Mouse (Mus musculus) bone marrow macrophage, adult 2 months (primary cell): ENCODE results near the gene Fxr2.

Source experiments
- CTCF ChIP-seq: IDR thresholded peaks from 2 replicates; pipeline ENCODE4 v1.5.1; 2012; ENCODE audit warnings: low read depth, mild to moderate bottlenecking, low read length, moderate library complexity
- POLR2A ChIP-seq: IDR thresholded peaks from 2 replicates; pipeline ENCODE4 v1.6.1; 2012; ENCODE audit warnings: mild to moderate bottlenecking, low read depth, low read length, borderline replicate concordance

DNA sequence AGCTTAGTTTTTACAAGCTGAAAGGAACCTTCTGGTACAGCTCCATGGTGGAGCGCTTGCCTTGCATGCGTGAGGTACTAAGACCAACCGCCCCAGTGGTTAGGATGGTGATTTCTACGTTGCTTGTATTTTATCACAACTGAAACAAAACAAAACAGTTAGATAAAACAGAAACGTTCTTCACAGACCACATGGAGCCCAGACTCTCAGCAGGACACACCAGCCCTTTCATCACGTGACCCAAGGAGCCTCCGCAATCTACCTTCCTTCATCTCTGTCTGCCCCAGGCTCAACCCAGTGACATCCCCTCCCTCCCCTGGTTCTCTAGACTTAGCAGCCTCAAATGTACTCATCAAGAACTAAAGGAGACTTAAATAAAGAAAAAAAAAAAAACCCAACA, 23.4 kb upstream of the Fxr2 start:
- TF ChIP-seq CTCF (no peak), POLR2A (no peak)
